Mouse (Mus musculus) mammary gland, adult 2 months (tissue): ENCODE measurements around the gene Gm9040. TPM values are rescaled to one million over a fixed set of nuclear protein-coding genes. Genes with fewer than 3 reads are reported as not detected.

ENCODE experiments used
- polyA plus RNA-seq: library from polyadenylated mRNA; depleted of rRNA; stranded (reverse); fragments of >200 nt; gene quantifications from 2 replicates; pipeline ENCODE4 v1.2.3, GENCODE M21; 2012; ENCODE audit warnings: low replicate concordance; rRNA removed

The Gm9040 gene
- polyA plus RNA-seq: not detected in 2 replicates

DNA sequence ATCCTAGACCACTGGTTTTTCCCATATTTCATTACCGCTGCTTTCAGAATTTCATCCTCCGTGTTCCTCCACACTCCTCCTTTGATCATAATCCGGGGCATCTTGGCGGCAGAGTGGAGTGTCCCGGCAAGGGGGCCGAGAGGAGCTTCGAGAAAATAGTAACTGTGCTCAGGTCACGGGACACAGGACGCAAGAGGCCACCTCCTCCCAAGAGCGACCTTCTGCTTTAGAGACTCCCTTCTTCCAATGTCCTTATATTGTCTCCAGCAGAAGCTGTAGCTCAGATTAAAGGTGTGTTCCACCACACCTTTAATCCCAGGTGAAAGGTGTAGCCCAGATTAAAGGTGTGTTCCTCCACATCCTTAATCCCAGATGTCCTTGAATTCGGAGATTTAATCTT lies at the start of gene Gm9040:
Gene Gm9040 (minus strand): TSS at position 101 of the 400 bp plus-strand sequence.

DNA sequence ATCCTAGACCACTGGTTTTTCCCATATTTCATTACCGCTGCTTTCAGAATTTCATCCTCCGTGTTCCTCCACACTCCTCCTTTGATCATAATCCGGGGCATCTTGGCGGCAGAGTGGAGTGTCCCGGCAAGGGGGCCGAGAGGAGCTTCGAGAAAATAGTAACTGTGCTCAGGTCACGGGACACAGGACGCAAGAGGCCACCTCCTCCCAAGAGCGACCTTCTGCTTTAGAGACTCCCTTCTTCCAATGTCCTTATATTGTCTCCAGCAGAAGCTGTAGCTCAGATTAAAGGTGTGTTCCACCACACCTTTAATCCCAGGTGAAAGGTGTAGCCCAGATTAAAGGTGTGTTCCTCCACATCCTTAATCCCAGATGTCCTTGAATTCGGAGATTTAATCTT lies 27.2 kb upstream of the Gm9040 start, which contains the start of gene Gm9049:
Gene Gm9049 (minus strand): TSS at position 101 of the 400 bp plus-strand sequence.

GRCm38 (mm10) chr10:118348579-118348978 lies 21.8 kb upstream of the Gm9040 start, which contains the start of gene Gm9048:
TSS of gene Gm9048 (minus strand) at chr10:118348679.

DNA sequence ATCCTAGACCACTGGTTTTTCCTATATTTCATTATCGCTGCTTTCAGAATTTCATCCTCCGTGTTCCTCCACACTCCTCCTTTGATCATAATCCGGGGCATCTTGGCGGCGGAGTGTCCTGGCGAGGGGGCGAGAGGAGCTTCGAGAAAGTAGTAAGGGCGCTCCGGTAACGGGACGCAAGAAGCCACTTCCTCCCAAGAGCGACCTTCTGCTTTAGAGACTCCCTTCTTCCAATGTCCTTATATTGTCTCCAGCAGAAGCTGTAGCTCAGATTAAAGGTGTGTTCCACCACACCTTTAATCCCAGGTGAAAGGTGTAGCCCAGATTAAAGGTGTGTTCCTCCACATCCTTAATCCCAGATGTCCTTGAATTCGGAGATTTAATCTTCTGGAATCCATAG lies 16.4 kb upstream of the Gm9040 start, which contains the start of gene Gm9046:
Gene Gm9046 (minus strand): TSS at position 101 of the 400 bp plus-strand sequence.

GRCm38 (mm10) chr10:118337731-118338130 lies 11.0 kb upstream of the Gm9040 start, which contains the start of gene Gm9045:
TSS of gene Gm9045 (minus strand) at chr10:118337831.

GRCm38 (mm10) chr10:118332308-118332707 lies 5.5 kb upstream of the Gm9040 start, which contains the start of gene Gm9044:
TSS of gene Gm9044 (minus strand) at chr10:118332408.

GRCm38 (mm10) chr10:118294938-118295337 lies 31.8 kb downstream of the Gm9040 start, which contains the start of gene Iltifb:
TSS of gene Iltifb (minus strand) at chr10:118295038.

Other genes starting within 250 kb of the Gm9040 start
- gene Mdm1, start 185.2 kb downstream of the Gm9040 start, polyA plus RNA-seq: 1.9 and 3.2 TPM in 2 replicates
- not detected in 2 replicates for gene Il22, start 122.0 kb downstream of the Gm9040 start, polyA plus RNA-seq
- not detected in 2 replicates for gene Gm32717, start 86.2 kb downstream of the Gm9040 start, polyA plus RNA-seq
- not detected in 2 replicates for gene Gm32802, start 68.3 kb downstream of the Gm9040 start, polyA plus RNA-seq
- gene Iltifb, start 31.9 kb downstream of the Gm9040 start, polyA plus RNA-seq: not detected in 2 replicates
- gene Gm9044, start 5.4 kb upstream of the Gm9040 start, polyA plus RNA-seq: not detected in 2 replicates
- 0.07 TPM in 1 of 2 replicates, not detected in the other for gene Gm9045, start 10.9 kb upstream of the Gm9040 start, polyA plus RNA-seq
- not detected in 2 replicates for gene Gm9046, start 16.3 kb upstream of the Gm9040 start, polyA plus RNA-seq
- gene Gm9048, start 21.7 kb upstream of the Gm9040 start, polyA plus RNA-seq: not detected in 2 replicates
- 0.07 TPM in 1 of 2 replicates, not detected in the other for gene Gm9049, start 27.1 kb upstream of the Gm9040 start, polyA plus RNA-seq
- gene Ifng, start 114.1 kb upstream of the Gm9040 start, polyA plus RNA-seq: 0.47 TPM in 1 of 2 replicates, not detected in the other